Mouse (Mus musculus) intestine, embryonic 16.5 days (tissue): ENCODE measurements around the gene Pdhx. TPM values are rescaled to one million over a fixed set of nuclear protein-coding genes. Genes with fewer than 3 reads are reported as not detected.

ENCODE experiments used
- ATAC-seq: fragments of 200-750 bp; cut with Nextera tagmentation; 2 replicates; pipeline ENCODE4 v1.8.0; 2017; ENCODE audit warnings: moderate TSS enrichment, moderate library complexity
- H3K27ac ChIP-seq: fragments of 300-500 bp; sonication (generic); 2 replicates; pipeline ENCODE4 v1.5.1; 2014; ENCODE audit warnings: mild to moderate bottlenecking, low read length
- H3K27me3 ChIP-seq: fragments of 300-500 bp; sonication (generic); replicated peaks from 2 replicates; pipeline ENCODE4 v1.6.1; 2014; ENCODE audit warnings: low read length, control low read depth, mixed read lengths; ENCODE audit not compliant: control insufficient read depth, insufficient read depth
- H3K36me3 ChIP-seq: fragments of 300-500 bp; sonication (generic); 2 replicates; pipeline ENCODE4 v1.6.1; 2014; ENCODE audit warnings: low read length, control low read depth; ENCODE audit not compliant: control insufficient read depth, insufficient read depth
- H3K4me1 ChIP-seq: fragments of 300-500 bp; sonication (generic); 2 replicates; pipeline ENCODE4 v1.6.1; 2014; ENCODE audit warnings: low read length, control low read depth, mixed read lengths; ENCODE audit not compliant: control insufficient read depth, insufficient read depth
- H3K4me2 ChIP-seq: fragments of 300-500 bp; sonication (generic); 2 replicates; pipeline ENCODE4 v1.6.1; 2014; ENCODE audit warnings: low read depth, low read length, control low read depth
- H3K4me3 ChIP-seq: fragments of 300-500 bp; sonication (generic); 2 replicates; pipeline ENCODE4 v1.5.1; 2014; ENCODE audit warnings: mild to moderate bottlenecking, low read length
- H3K9ac ChIP-seq: fragments of 300-500 bp; sonication (generic); 2 replicates; pipeline ENCODE4 v1.6.1; 2014; ENCODE audit warnings: low read depth, low read length
- H3K9me3 ChIP-seq: fragments of 300-500 bp; sonication (generic); 2 replicates; pipeline ENCODE4 v1.6.1; 2016; ENCODE audit warnings: low read length, control low read depth; ENCODE audit not compliant: control insufficient read depth
- WGBS: fragments of 180-500 bp; shearing (Covaris S2); extraction: QIAGEN DNeasy Blood & Tissue Kit; methylation state at CpG from one replicate; pipeline ENCODE4 v1.1.7; 2014; 5-methylcytosine and 5-hydroxymethylcytosine counted together
- polyA plus RNA-seq: library from polyadenylated mRNA; unstranded; fragments of >200 nt; fragmentation: Nextera tagmentation; extraction: Ambion mirVana; gene quantifications from 2 replicates; pipeline ENCODE4 v1.2.1, GENCODE M21; 2015

Gene Pdhx
- 34.6 and 37.7 TPM in 2 replicates for polyA plus RNA-seq

- H3K27ac ChIP-seq: peak within 1 kb of the TSS; percentile 88
- H3K27me3 ChIP-seq: no peaks in the 10 kb centered on the region
- H3K9ac ChIP-seq: peak within 1 kb of the TSS; percentile 85
- no peaks in the 10 kb centered on the region for H3K36me3 ChIP-seq
- no peaks in the 10 kb centered on the region for H3K9me3 ChIP-seq
- peak within 1 kb of the TSS; percentile 71 for H3K4me2 ChIP-seq
- peak within 1 kb of the TSS; percentile 78 for H3K4me3 ChIP-seq
- peak; percentile 100 for ATAC-seq
- H3K4me1 ChIP-seq: no peaks in the 10 kb centered on the region
- under 1% methylated on average over 55 of the region's 55 CpGs for WGBS
These were observed at the start of gene Pdhx, which contains the start of gene Apip for GRCm38 (mm10) chr2:103073219-103073982. Pdhx (minus strand) TSS chr2:103073513. Apip (plus strand) TSS chr2:103073675.

- Histone ChIP-seq H3K4me2 (no peak overlapping the region), H3K36me3 (no peaks in the 10 kb centered on the region), H3K9me3 (no peaks in the 10 kb centered on the region), H3K4me1 (peaks cover 3% of the 10 kb centered on the region; the same call in 1 of the 2 replicates), H3K4me3 (no peak overlapping the region), H3K9ac (no peak overlapping the region), H3K27me3 (no peaks in the 10 kb centered on the region), H3K27ac (no peak overlapping the region)
- WGBS: 70% methylated on average over 7 of the region's 7 CpGs
- ATAC-seq: peak; percentile 74; the same call in 1 of the 2 replicates
These were observed 46.0 kb upstream of the Pdhx start for GRCm38 (mm10) chr2:103119197-103119854.

- peaks cover 3% of the 10 kb centered on the region; the same call in 1 of the 2 replicates for H3K4me1 ChIP-seq
- peak; percentile 56; the same call in 1 of the 2 replicates for ATAC-seq
- H3K36me3 ChIP-seq: no peaks in the 10 kb centered on the region
- WGBS: 59% methylated on average over 6 of the region's 6 CpGs
- no peak overlapping the region for H3K9ac ChIP-seq
- H3K9me3 ChIP-seq: no peaks in the 10 kb centered on the region
- peak overlapping the region; percentile 45; the same call in 1 of the 2 replicates for H3K27ac ChIP-seq
- H3K4me3 ChIP-seq: no peak overlapping the region
- no peak overlapping the region for H3K4me2 ChIP-seq
- H3K27me3 ChIP-seq: no peaks in the 10 kb centered on the region
These were observed 45.2 kb upstream of the Pdhx start for GRCm38 (mm10) chr2:103118324-103119196.

- no peak overlapping the region for H3K27ac ChIP-seq
- H3K9me3 ChIP-seq: no peaks in the 10 kb centered on the region
- H3K4me1 ChIP-seq: peaks cover 3% of the 10 kb centered on the region; the same call in 1 of the 2 replicates
- H3K9ac ChIP-seq: no peak overlapping the region
- no peak for ATAC-seq
- no peak overlapping the region for H3K4me3 ChIP-seq
- H3K4me2 ChIP-seq: no peak overlapping the region
- 75% methylated on average over 5 of the region's 5 CpGs for WGBS
- no peaks in the 10 kb centered on the region for H3K36me3 ChIP-seq
- H3K27me3 ChIP-seq: no peaks in the 10 kb centered on the region
These were observed 43.9 kb upstream of the Pdhx start for GRCm38 (mm10) chr2:103117212-103117611.

GRCm38 (mm10) chr2:103111669-103112068 lies 38.4 kb upstream of the Pdhx start:
- Histone ChIP-seq H3K9me3 (no peaks in the 10 kb centered on the region), H3K27ac (no peak overlapping the region), H3K4me3 (no peak overlapping the region), H3K36me3 (no peaks in the 10 kb centered on the region), H3K4me1 (no peaks in the 10 kb centered on the region), H3K27me3 (no peaks in the 10 kb centered on the region), H3K4me2 (no peak overlapping the region), H3K9ac (no peak overlapping the region)
- no peak for ATAC-seq
- WGBS: 65% methylated on average over 8 of the region's 8 CpGs

- Histone ChIP-seq H3K4me2 (no peak overlapping the region), H3K9me3 (no peaks in the 10 kb centered on the region), H3K4me3 (no peak overlapping the region), H3K27ac (no peak overlapping the region), H3K4me1 (no peaks in the 10 kb centered on the region), H3K27me3 (no peaks in the 10 kb centered on the region), H3K9ac (no peak overlapping the region), H3K36me3 (no peaks in the 10 kb centered on the region)
- ATAC-seq: no peak
- 82% methylated on average over 2 of the region's 2 CpGs for WGBS
These were observed 32.9 kb upstream of the Pdhx start for GRCm38 (mm10) chr2:103106172-103106571.

- no peak overlapping the region for H3K4me2 ChIP-seq
- H3K27me3 ChIP-seq: no peaks in the 10 kb centered on the region
- H3K4me3 ChIP-seq: no peak overlapping the region
- no peaks in the 10 kb centered on the region for H3K36me3 ChIP-seq
- no peak for ATAC-seq
- H3K9me3 ChIP-seq: no peaks in the 10 kb centered on the region
- 69% methylated on average over 5 of the region's 5 CpGs for WGBS
- H3K4me1 ChIP-seq: no peaks in the 10 kb centered on the region
- no peak overlapping the region for H3K27ac ChIP-seq
- no peak overlapping the region for H3K9ac ChIP-seq
These were observed 29.3 kb upstream of the Pdhx start for GRCm38 (mm10) chr2:103102595-103102994.

- H3K36me3 ChIP-seq: 0 out of 2 replicates have a peak, but pooled peaks cover 3% of the 10 kb centered on the region
- H3K4me2 ChIP-seq: no peak overlapping the region
- H3K27me3 ChIP-seq: no peaks in the 10 kb centered on the region
- WGBS: 79% methylated on average over 6 of the region's 6 CpGs
- no peak overlapping the region for H3K9ac ChIP-seq
- no peaks in the 10 kb centered on the region for H3K4me1 ChIP-seq
- no peak overlapping the region for H3K4me3 ChIP-seq
- ATAC-seq: no peak
- H3K27ac ChIP-seq: no peak overlapping the region
- H3K9me3 ChIP-seq: no peaks in the 10 kb centered on the region
These were observed 16.2 kb upstream of the Pdhx start for GRCm38 (mm10) chr2:103089521-103089920.

- ATAC-seq: no peak
- H3K9me3 ChIP-seq: no peaks in the 10 kb centered on the region
- no peaks in the 10 kb centered on the region for H3K4me1 ChIP-seq
- H3K4me2 ChIP-seq: no peak overlapping the region
- WGBS: 96% methylated on average over 4 of the region's 4 CpGs
- H3K4me3 ChIP-seq: no peak overlapping the region
- no peak overlapping the region for H3K27ac ChIP-seq
- no peak overlapping the region for H3K9ac ChIP-seq
- H3K27me3 ChIP-seq: no peaks in the 10 kb centered on the region
- H3K36me3 ChIP-seq: 0 out of 2 replicates have a peak, but pooled peaks cover 3% of the 10 kb centered on the region
These were observed 14.8 kb upstream of the Pdhx start for GRCm38 (mm10) chr2:103088099-103088498.
